Mouse (Mus musculus): ENCODE measurements around the gene Cfap61. TPM values are rescaled to one million over a fixed set of nuclear protein-coding genes. Genes with fewer than 3 reads are reported as not detected.

Cfap61 gene
- polyA plus RNA-seq, 1 experiment from 2014 or later = not detected

GRCm38 (mm10) chr2:145982317-145983045 lies 47.9 kb downstream of the Cfap61 start:
- Histone ChIP-seq H3K9ac (replicated peaks; ENCODE audit: low read depth, low read length) (no peak overlapping the region), H3K27ac (ENCODE audit: low read length) (no peak overlapping the region), H3K4me2 (replicated peaks; ENCODE audit: low read depth, low read length) (no peak overlapping the region), H3K36me3 (ENCODE audit: control insufficient read depth, insufficient read depth, low read length) (no peaks in the 10 kb centered on the region), H3K4me3 (ENCODE audit: low read depth, low read length) (no peak overlapping the region), H3K4me1 (ENCODE audit: control insufficient read depth, insufficient read depth, low read length) (no peaks in the 10 kb centered on the region), H3K9me3 (ENCODE audit: control insufficient read depth, low read depth, low read length) (no peaks in the 10 kb centered on the region), H3K27me3 (ENCODE audit: control insufficient read depth, insufficient read depth, low read length) (no peaks in the 10 kb centered on the region)
- WGBS = 73% methylated on average over 9 of the region's 9 CpGs
- no peak for ATAC-seq (ENCODE audit: insufficient number of reproducible peaks, insufficient read depth, low FRiP score, low read depth)

GRCm38 (mm10) chr2:145987757-145988156 lies 53.2 kb downstream of the Cfap61 start:
- Histone ChIP-seq H3K9ac (replicated peaks; ENCODE audit: low read depth, low read length) (no peak overlapping the region), H3K4me1 (ENCODE audit: control insufficient read depth, insufficient read depth, low read length) (no peaks in the 10 kb centered on the region), H3K4me2 (replicated peaks; ENCODE audit: low read depth, low read length) (no peak overlapping the region), H3K27me3 (ENCODE audit: control insufficient read depth, insufficient read depth, low read length) (no peaks in the 10 kb centered on the region), H3K4me3 (ENCODE audit: low read depth, low read length) (no peak overlapping the region), H3K36me3 (ENCODE audit: control insufficient read depth, insufficient read depth, low read length) (no peaks in the 10 kb centered on the region), H3K27ac (ENCODE audit: low read length) (no peak overlapping the region), H3K9me3 (ENCODE audit: control insufficient read depth, low read depth, low read length) (no peaks in the 10 kb centered on the region)
- no peak for ATAC-seq (ENCODE audit: insufficient number of reproducible peaks, insufficient read depth, low FRiP score, low read depth)
- WGBS = 77% methylated on average over 2 of the region's 2 CpGs

GRCm38 (mm10) chr2:145990446-145990845 lies 55.9 kb downstream of the Cfap61 start:
- H3K27me3 ChIP-seq (ENCODE audit: control insufficient read depth, insufficient read depth, low read length) = no peaks in the 10 kb centered on the region
- no peak for ATAC-seq (ENCODE audit: insufficient number of reproducible peaks, insufficient read depth, low FRiP score, low read depth)
- H3K4me2 ChIP-seq (replicated peaks; ENCODE audit: low read depth, low read length) = no peak overlapping the region
- no peaks in the 10 kb centered on the region for H3K36me3 ChIP-seq (ENCODE audit: control insufficient read depth, insufficient read depth, low read length)
- no peaks in the 10 kb centered on the region for H3K9me3 ChIP-seq (ENCODE audit: control insufficient read depth, low read depth, low read length)
- H3K4me1 ChIP-seq (ENCODE audit: control insufficient read depth, insufficient read depth, low read length) = no peaks in the 10 kb centered on the region
- no peak overlapping the region for H3K9ac ChIP-seq (replicated peaks; ENCODE audit: low read depth, low read length)
- H3K27ac ChIP-seq (ENCODE audit: low read length) = no peak overlapping the region
- no peak overlapping the region for H3K4me3 ChIP-seq (ENCODE audit: low read depth, low read length)
- 87% methylated on average over 2 of the region's 2 CpGs for WGBS

- no peaks in the 10 kb centered on the region for H3K9me3 ChIP-seq (ENCODE audit: control insufficient read depth, low read depth, low read length)
- no peaks in the 10 kb centered on the region for H3K27me3 ChIP-seq (ENCODE audit: control insufficient read depth, insufficient read depth, low read length)
- H3K4me1 ChIP-seq (ENCODE audit: control insufficient read depth, insufficient read depth, low read length) = no peaks in the 10 kb centered on the region
- H3K27ac ChIP-seq (ENCODE audit: low read length) = no peak overlapping the region
- WGBS = 65% methylated on average over 4 of the region's 4 CpGs
- no peak overlapping the region for H3K4me3 ChIP-seq (ENCODE audit: low read depth, low read length)
- no peaks in the 10 kb centered on the region for H3K36me3 ChIP-seq (ENCODE audit: control insufficient read depth, insufficient read depth, low read length)
- H3K9ac ChIP-seq (replicated peaks; ENCODE audit: low read depth, low read length) = no peak overlapping the region
- H3K4me2 ChIP-seq (replicated peaks; ENCODE audit: low read depth, low read length) = no peak overlapping the region
- ATAC-seq (ENCODE audit: insufficient number of reproducible peaks, insufficient read depth, low FRiP score, low read depth) = no peak
Measured at GRCm38 (mm10) chr2:145996472-145996871, 61.9 kb downstream of the Cfap61 start.

GRCm38 (mm10) chr2:145997956-145998525 lies 63.5 kb downstream of the Cfap61 start:
- H3K9ac ChIP-seq (replicated peaks; ENCODE audit: low read depth, low read length) = no peak overlapping the region
- H3K4me2 ChIP-seq (replicated peaks; ENCODE audit: low read depth, low read length) = no peak overlapping the region
- H3K4me3 ChIP-seq (ENCODE audit: low read depth, low read length) = no peak overlapping the region
- no peaks in the 10 kb centered on the region for H3K4me1 ChIP-seq (ENCODE audit: control insufficient read depth, insufficient read depth, low read length)
- no peak for ATAC-seq (ENCODE audit: insufficient number of reproducible peaks, insufficient read depth, low FRiP score, low read depth)
- H3K27me3 ChIP-seq (ENCODE audit: control insufficient read depth, insufficient read depth, low read length) = no peaks in the 10 kb centered on the region
- H3K36me3 ChIP-seq (ENCODE audit: control insufficient read depth, insufficient read depth, low read length) = no peaks in the 10 kb centered on the region
- no peak overlapping the region for H3K27ac ChIP-seq (ENCODE audit: low read length)
- no peaks in the 10 kb centered on the region for H3K9me3 ChIP-seq (ENCODE audit: control insufficient read depth, low read depth, low read length)
- 75% methylated on average over 5 of the region's 5 CpGs for WGBS

- no peaks in the 10 kb centered on the region for H3K9me3 ChIP-seq (ENCODE audit: control insufficient read depth, low read depth, low read length)
- ATAC-seq (ENCODE audit: insufficient number of reproducible peaks, insufficient read depth, low FRiP score, low read depth) = no peak
- no peak overlapping the region for H3K9ac ChIP-seq (replicated peaks; ENCODE audit: low read depth, low read length)
- H3K4me3 ChIP-seq (ENCODE audit: low read depth, low read length) = no peak overlapping the region
- H3K4me1 ChIP-seq (ENCODE audit: control insufficient read depth, insufficient read depth, low read length) = no peaks in the 10 kb centered on the region
- no peak overlapping the region for H3K27ac ChIP-seq (ENCODE audit: low read length)
- no peaks in the 10 kb centered on the region for H3K36me3 ChIP-seq (ENCODE audit: control insufficient read depth, insufficient read depth, low read length)
- H3K4me2 ChIP-seq (replicated peaks; ENCODE audit: low read depth, low read length) = no peak overlapping the region
- no peaks in the 10 kb centered on the region for H3K27me3 ChIP-seq (ENCODE audit: control insufficient read depth, insufficient read depth, low read length)
- 72% methylated on average over 6 of the region's 6 CpGs for WGBS
Measured at GRCm38 (mm10) chr2:146008801-146009200, 74.2 kb downstream of the Cfap61 start.

- ATAC-seq (ENCODE audit: insufficient number of reproducible peaks, insufficient read depth, low FRiP score, low read depth) = no peak
- 61% methylated on average over 2 of the region's 2 CpGs for WGBS
- no peak overlapping the region for H3K4me3 ChIP-seq (ENCODE audit: low read depth, low read length)
- H3K9me3 ChIP-seq (ENCODE audit: control insufficient read depth, low read depth, low read length) = no peaks in the 10 kb centered on the region
- no peaks in the 10 kb centered on the region for H3K36me3 ChIP-seq (ENCODE audit: control insufficient read depth, insufficient read depth, low read length)
- H3K4me1 ChIP-seq (ENCODE audit: control insufficient read depth, insufficient read depth, low read length) = no peaks in the 10 kb centered on the region
- H3K4me2 ChIP-seq (replicated peaks; ENCODE audit: low read depth, low read length) = no peak overlapping the region
- no peak overlapping the region for H3K9ac ChIP-seq (replicated peaks; ENCODE audit: low read depth, low read length)
- H3K27me3 ChIP-seq (ENCODE audit: control insufficient read depth, insufficient read depth, low read length) = no peaks in the 10 kb centered on the region
- H3K27ac ChIP-seq (ENCODE audit: low read length) = no peak overlapping the region
Measured at GRCm38 (mm10) chr2:146009596-146010349, 75.2 kb downstream of the Cfap61 start.

- no peaks in the 10 kb centered on the region for H3K36me3 ChIP-seq (ENCODE audit: control insufficient read depth, insufficient read depth, low read length)
- 31% methylated on average over 2 of the region's 2 CpGs for WGBS
- H3K27ac ChIP-seq (ENCODE audit: low read length) = no peak overlapping the region
- H3K9me3 ChIP-seq (ENCODE audit: control insufficient read depth, low read depth, low read length) = no peaks in the 10 kb centered on the region
- ATAC-seq (ENCODE audit: insufficient number of reproducible peaks, insufficient read depth, low FRiP score, low read depth) = no peak
- no peak overlapping the region for H3K4me3 ChIP-seq (ENCODE audit: low read depth, low read length)
- H3K4me1 ChIP-seq (ENCODE audit: control insufficient read depth, insufficient read depth, low read length) = no peaks in the 10 kb centered on the region
- no peak overlapping the region for H3K4me2 ChIP-seq (replicated peaks; ENCODE audit: low read depth, low read length)
- H3K27me3 ChIP-seq (ENCODE audit: control insufficient read depth, insufficient read depth, low read length) = no peaks in the 10 kb centered on the region
- no peak overlapping the region for H3K9ac ChIP-seq (replicated peaks; ENCODE audit: low read depth, low read length)
Measured at GRCm38 (mm10) chr2:146010816-146011215, 76.2 kb downstream of the Cfap61 start.
